In genomic region chr2:4987388-4988180, GRCm38 (mm10) we compare ENCODE assay signal across 25 mouse cellular contexts. TPM values are rescaled to one million over a fixed set of nuclear protein-coding genes. Genes with fewer than 3 reads are reported as not detected.
"Had no signal": no experiment of that assay in that cellular context is flagged by ENCODE, and none has a peak within 500 bp of the region (broad histone marks: within the 10 kb centered on the region; RNA-seq: fewer than 3 reads in every experiment).

No protein-coding gene starts in this region.

- H3K4me2 ChIP-seq: limb, embryonic 13.5 days; liver, embryonic 11.5 days; midbrain, embryonic 13.5 days; neural tube, embryonic 13.5 days; stomach, embryonic 15.5 days had no signal

- H3K27me3 ChIP-seq: limb, embryonic 13.5 days; midbrain, embryonic 13.5 days; neural tube, embryonic 13.5 days; stomach, embryonic 15.5 days had no signal

- H3K4me1 ChIP-seq: midbrain, embryonic 13.5 days; neural tube, embryonic 13.5 days; stomach, embryonic 15.5 days had no signal

- H3K9ac ChIP-seq: limb, embryonic 13.5 days; liver, embryonic 14.5 days; midbrain, embryonic 13.5 days; neural tube, embryonic 13.5 days; stomach, embryonic 15.5 days had no signal

- DNase-seq: kidney, adult 18-20 months; kidney, adult 9 months; kidney, postnatal 14 days; kidney, postnatal 4 days; left cerebral cortex, postnatal 4 days; retina, postnatal 1 day; right cerebral cortex, postnatal 25 days; spleen, adult 18-20 months; thymus, adult 2 months; thymus, postnatal 14 days; thymus, postnatal 4 days had no signal

- H3K9me3 ChIP-seq: limb, embryonic 13.5 days; midbrain, embryonic 13.5 days; neural tube, embryonic 13.5 days; stomach, embryonic 15.5 days had no signal

- ATAC-seq: inflammation-experienced regulatory T-cells, adult 6 months; intestine, embryonic 16.5 days; midbrain, embryonic 13.5 days; midbrain, embryonic 16.5 days had no signal

- H3K4me3 ChIP-seq: limb, embryonic 13.5 days; midbrain, embryonic 13.5 days; myocyte; neural tube, embryonic 13.5 days; stomach, embryonic 15.5 days had no signal

- H3K27ac ChIP-seq: limb, embryonic 13.5 days; liver, embryonic 14.5 days; midbrain, embryonic 13.5 days; neural tube, embryonic 13.5 days; stomach, embryonic 15.5 days had no signal

RNA-seq across cellular contexts. Expression of gene Ucma, which starts 11.7 kb away (rescaled TPM):
- total RNA-seq: megakaryocyte progenitor cell, adult 5-6 weeks; monocyte, adult 5-6 weeks; neutrophil, adult 5-6 weeks had no signal
- polyA plus RNA-seq: inflammation-experienced regulatory T-cells, adult 6 months; intestine, embryonic 16.5 days; kidney, embryonic 16.5 days; liver, embryonic 11.5 days; liver, embryonic 14.5 days; midbrain, embryonic 13.5 days; neural tube, embryonic 13.5 days; stomach, embryonic 15.5 days had no signal
